Mouse (Mus musculus): ENCODE results near the gene Ugt1a6b.

GRCm38 (mm10) chr1:88254793-88255465 is 151.9 kb downstream of the Ugt1a6b start:
- TF ChIP-seq POLR2A (IDR thresholded peaks at IDR 0.05; ENCODE audit: borderline replicate concordance, extremely low read depth, insufficient read depth, insufficient read length, poor library complexity, severe bottlenecking) (no peak), CTCF (IDR thresholded peaks at IDR 0.05; ENCODE audit: borderline replicate concordance, extremely low read depth, insufficient read depth, insufficient read length) (no peak)
